Mouse (Mus musculus): ENCODE measurements at regions not wholly inside any gene's neighbourhood (a gene's known extent, or its start where the extent isn't known, plus 50 kb on each side); places are given as distances from the start of the nearest gene placed in this dataset.

GRCm38 (mm10) chr5:129406259-129406658, 94.8 kb upstream of the Sfswap start:
- Histone ChIP-seq H3K4me1 (peaks cover 6% of the 10 kb centered on the region; the same call in 1 of the 2 replicates), H3K9me3 (no peaks in the 10 kb centered on the region), H3K36me3 (no peaks in the 10 kb centered on the region), H3K4me3 (no peak overlapping the region), H3K27ac (no peak overlapping the region; the same call in 1 of the 2 replicates), H3K27me3 (ENCODE audit: insufficient read depth, poor library complexity, severe bottlenecking) (no peaks in the 10 kb centered on the region)
- WGBS = 59% methylated on average over 4 of the region's 4 CpGs
- DNase-seq (ENCODE audit: low spot score) = no peak

- no peaks in the 10 kb centered on the region for H3K9me3 ChIP-seq
- 73% methylated on average over 14 of the region's 14 CpGs for WGBS
- H3K27me3 ChIP-seq (ENCODE audit: insufficient read depth, poor library complexity, severe bottlenecking) = no peaks in the 10 kb centered on the region
- H3K4me3 ChIP-seq = no peak overlapping the region
- H3K27ac ChIP-seq = no peak overlapping the region
- no peaks in the 10 kb centered on the region for H3K36me3 ChIP-seq
- DNase-seq (ENCODE audit: low spot score) = no peak
- H3K4me1 ChIP-seq = peaks cover 6% of the 10 kb centered on the region; the same call in 1 of the 2 replicates
Observed at GRCm38 (mm10) chr5:129409440-129410004, 91.5 kb upstream of the Sfswap start.

GRCm38 (mm10) chr5:129412161-129412560, 88.9 kb upstream of the Sfswap start:
- no peaks in the 10 kb centered on the region for H3K27me3 ChIP-seq (ENCODE audit: insufficient read depth, poor library complexity, severe bottlenecking)
- H3K4me3 ChIP-seq = no peak overlapping the region
- no peak overlapping the region for H3K27ac ChIP-seq
- H3K4me1 ChIP-seq = peaks cover 29% of the 10 kb centered on the region
- WGBS = 89% methylated on average over 6 of the region's 6 CpGs
- no peaks in the 10 kb centered on the region for H3K36me3 ChIP-seq
- no peaks in the 10 kb centered on the region for H3K9me3 ChIP-seq
- no peak for DNase-seq (ENCODE audit: low spot score)

GRCm38 (mm10) chr5:129414960-129415706, 85.9 kb upstream of the Sfswap start:
- DNase-seq (ENCODE audit: low spot score) = peak; percentile 89
- WGBS = 22% methylated on average over 12 of the region's 12 CpGs
- peak overlapping the region; percentile 88 for H3K27ac ChIP-seq
- no peaks in the 10 kb centered on the region for H3K9me3 ChIP-seq
- no peaks in the 10 kb centered on the region for H3K27me3 ChIP-seq (ENCODE audit: insufficient read depth, poor library complexity, severe bottlenecking)
- H3K4me3 ChIP-seq = peak overlapping the region; percentile 38
- H3K4me1 ChIP-seq = peaks cover 24% of the 10 kb centered on the region
- H3K36me3 ChIP-seq = no peaks in the 10 kb centered on the region

- Histone ChIP-seq H3K4me3 (no peak overlapping the region), H3K27me3 (ENCODE audit: insufficient read depth, poor library complexity, severe bottlenecking) (no peaks in the 10 kb centered on the region), H3K9me3 (no peaks in the 10 kb centered on the region; the same call in 1 of the 2 replicates), H3K4me1 (peaks cover 24% of the 10 kb centered on the region), H3K36me3 (no peaks in the 10 kb centered on the region), H3K27ac (peak overlapping the region; percentile 88; the same call in 1 of the 2 replicates)
- DNase-seq (ENCODE audit: low spot score) = no peak
- WGBS = 15% methylated on average over 3 of the region's 3 CpGs
Observed at GRCm38 (mm10) chr5:129416425-129416824, 84.6 kb upstream of the Sfswap start.

GRCm38 (mm10) chr5:129417516-129417915, 83.5 kb upstream of the Sfswap start:
- 72% methylated on average over 3 of the region's 3 CpGs for WGBS
- H3K27me3 ChIP-seq (ENCODE audit: insufficient read depth, poor library complexity, severe bottlenecking) = no peaks in the 10 kb centered on the region
- DNase-seq (ENCODE audit: low spot score) = no peak

GRCm38 (mm10) chr5:129420981-129421380, 80.0 kb upstream of the Sfswap start:
- Histone ChIP-seq H3K9me3 (no peaks in the 10 kb centered on the region; the same call in 1 of the 2 replicates), H3K27me3 (ENCODE audit: insufficient read depth, poor library complexity, severe bottlenecking) (no peaks in the 10 kb centered on the region), H3K27ac (no peak overlapping the region), H3K36me3 (no peaks in the 10 kb centered on the region), H3K4me1 (peaks cover 9% of the 10 kb centered on the region), H3K4me3 (no peak overlapping the region)
- WGBS = 82% methylated on average over 2 of the region's 2 CpGs
- no peak for DNase-seq (ENCODE audit: low spot score)

More at GRCm38 (mm10) chr5:129417516-129417915, 83.5 kb upstream of the Sfswap start:
- Histone ChIP-seq H3K4me3 (no peak overlapping the region), H3K4me1 (peaks cover 24% of the 10 kb centered on the region), H3K9me3 (no peaks in the 10 kb centered on the region; the same call in 1 of the 2 replicates), H3K36me3 (no peaks in the 10 kb centered on the region), H3K27ac (no peak overlapping the region)

GRCm38 (mm10) chr5:129429897-129430296, 71.1 kb upstream of the Sfswap start:
- H3K4me3 ChIP-seq = no peak overlapping the region
- H3K27ac ChIP-seq = no peak overlapping the region
- no peaks in the 10 kb centered on the region for H3K36me3 ChIP-seq
- no peaks in the 10 kb centered on the region for H3K27me3 ChIP-seq (ENCODE audit: insufficient read depth, poor library complexity, severe bottlenecking)
- DNase-seq (ENCODE audit: low spot score) = no peak
- no peaks in the 10 kb centered on the region for H3K9me3 ChIP-seq
- H3K4me1 ChIP-seq = peaks cover 7% of the 10 kb centered on the region; the same call in 1 of the 2 replicates

GRCm38 (mm10) chr5:129430330-129430729, 70.7 kb upstream of the Sfswap start:
- Histone ChIP-seq H3K36me3 (no peaks in the 10 kb centered on the region), H3K27me3 (ENCODE audit: insufficient read depth, poor library complexity, severe bottlenecking) (no peaks in the 10 kb centered on the region), H3K4me3 (no peak overlapping the region), H3K4me1 (peaks cover 7% of the 10 kb centered on the region; the same call in 1 of the 2 replicates), H3K9me3 (no peaks in the 10 kb centered on the region), H3K27ac (no peak overlapping the region)
- 80% methylated on average over 3 of the region's 3 CpGs for WGBS
- no peak for DNase-seq (ENCODE audit: low spot score)

GRCm38 (mm10) chr5:129449931-129450573, 51.0 kb upstream of the Sfswap start:
- Histone ChIP-seq H3K9me3 (no peaks in the 10 kb centered on the region), H3K4me1 (peaks cover 10% of the 10 kb centered on the region), H3K4me3 (no peak overlapping the region), H3K36me3 (no peaks in the 10 kb centered on the region), H3K27ac (no peak overlapping the region), H3K27me3 (ENCODE audit: insufficient read depth, poor library complexity, severe bottlenecking) (peaks cover 18% of the 10 kb centered on the region; the same call in 1 of the 2 replicates)
- WGBS = 60% methylated on average over 7 of the region's 7 CpGs
- no peak for DNase-seq (ENCODE audit: low spot score)

Data from heart, embryonic 10.5 days (tissue).